Mouse (Mus musculus): Measurements from ENCODE around the gene Gm10283. TPM values are rescaled to one million over a fixed set of nuclear protein-coding genes. Genes with fewer than 3 reads are reported as not detected.
"Not testable (repeated sequence)": the region's sequence is repeated elsewhere in the genome, so short reads cannot be mapped to it uniquely, and the experiment has no call there.

Gene Gm10283
- total RNA-seq (2021) = not detected

GRCm38 (mm10) chr8:60503098-60503497 is at the start of gene Gm10283:
Gene Gm10283, minus strand, starts transcription at chr8:60503198.
- no peak for DNase-seq (ENCODE audit: low spot score in 2 of 2)
- intact Hi-C loops (cut with DNase I) = loop anchor here (10.0 kb wide), 2 partner anchors 362 to 1012 kb away; no protein-coding TSS in a partner anchor

GRCm38 (mm10) chr8:60534945-60535344 is 31.9 kb upstream of the Gm10283 start:
- intact Hi-C loops (cut with DNase I) = no loop called here
- no peak for DNase-seq (ENCODE audit: low spot score in 2 of 2)

GRCm38 (mm10) chr8:60518286-60518685 is 15.3 kb upstream of the Gm10283 start:
- no peak for DNase-seq (ENCODE audit: low spot score in 2 of 2)

GRCm38 (mm10) chr8:60505653-60506521 is 2.9 kb upstream of the Gm10283 start, which contains the start of gene Aadat:
Gene Aadat, plus strand, starts transcription at chr8:60505932.
- DNase-seq (ENCODE audit: low spot score in 2 of 2) = peak; percentile 60 to 61
- intact Hi-C loops (cut with DNase I) = loop anchor here (5.0 to 10.0 kb wide), 4 partner anchors 86 to 1009 kb away; partner anchors contain the start of gene Clcn3

More at GRCm38 (mm10) chr8:60518286-60518685, 15.3 kb upstream of the Gm10283 start:
- intact Hi-C loops (cut with DNase I) = no loop called here

- DNase-seq (ENCODE audit: low spot score in 2 of 2); intact Hi-C loops (cut with DNase I): not testable (repeated sequence)
These were observed 8.0 kb downstream of the Gm10283 start for GRCm38 (mm10) chr8:60495046-60495445.

- intact Hi-C loops (cut with DNase I) = no loop called here
- no peak for DNase-seq (ENCODE audit: low spot score in 2 of 2)
These were observed 8.4 kb downstream of the Gm10283 start for GRCm38 (mm10) chr8:60494606-60495005.

- no peak for DNase-seq (ENCODE audit: low spot score in 2 of 2)
- intact Hi-C loops (cut with DNase I) = no loop called here
These were observed 10.5 kb downstream of the Gm10283 start for GRCm38 (mm10) chr8:60492471-60492870.

GRCm38 (mm10) chr8:60491871-60492270 is 11.1 kb downstream of the Gm10283 start:
- intact Hi-C loops (cut with DNase I) = no loop called here
- no peak for DNase-seq (ENCODE audit: low spot score in 2 of 2)

GRCm38 (mm10) chr8:60490147-60490546 is 12.9 kb downstream of the Gm10283 start:
- intact Hi-C loops (cut with DNase I) = no loop called here
- DNase-seq (ENCODE audit: low spot score in 2 of 2) = no peak

GRCm38 (mm10) chr8:60466686-60467335 is 36.2 kb downstream of the Gm10283 start:
- intact Hi-C loops (cut with DNase I) = loop anchor here (5.0 to 10.0 kb wide), 2 partner anchors 1792 to 1900 kb away; no protein-coding TSS in a partner anchor
- DNase-seq (ENCODE audit: low spot score in 2 of 2) = peak; percentile 62 to 65

- intact Hi-C loops (cut with DNase I) = no loop called here
- DNase-seq (ENCODE audit: low spot score in 2 of 2) = no peak
These were observed 53.7 kb downstream of the Gm10283 start for GRCm38 (mm10) chr8:60449296-60449695.

- intact Hi-C loops (cut with DNase I) = no loop called here
- peak in 1 of 2 experiments; percentile 26 for DNase-seq (ENCODE audit: low spot score in 2 of 2)
These were observed 58.0 kb downstream of the Gm10283 start for GRCm38 (mm10) chr8:60444989-60445388.

- no peak for DNase-seq (ENCODE audit: low spot score in 2 of 2)
- intact Hi-C loops (cut with DNase I) = no loop called here
These were observed 64.4 kb downstream of the Gm10283 start for GRCm38 (mm10) chr8:60438557-60438956.

GRCm38 (mm10) chr8:60436872-60437271 is 66.1 kb downstream of the Gm10283 start:
- intact Hi-C loops (cut with DNase I) = no loop called here
- no peak for DNase-seq (ENCODE audit: low spot score in 2 of 2)

GRCm38 (mm10) chr8:60432649-60433048 is 70.3 kb downstream of the Gm10283 start:
- DNase-seq (ENCODE audit: low spot score in 2 of 2) = no peak
- intact Hi-C loops (cut with DNase I) = no loop called here

- DNase-seq (ENCODE audit: low spot score in 2 of 2) = no peak
- intact Hi-C loops (cut with DNase I) = no loop called here
These were observed 96.6 kb downstream of the Gm10283 start for GRCm38 (mm10) chr8:60406358-60406757.

- intact Hi-C loops (cut with DNase I) = no loop called here
- no peak for DNase-seq (ENCODE audit: low spot score in 2 of 2)
These were observed 97.9 kb downstream of the Gm10283 start for GRCm38 (mm10) chr8:60404994-60405548.

GRCm38 (mm10) chr8:60393675-60394074 is 109.3 kb downstream of the Gm10283 start:
- intact Hi-C loops (cut with DNase I) = no loop called here
- no peak for DNase-seq (ENCODE audit: low spot score in 2 of 2)

GRCm38 (mm10) chr8:60386589-60386988 is 116.4 kb downstream of the Gm10283 start:
- intact Hi-C loops (cut with DNase I) = no loop called here

More at GRCm38 (mm10) chr8:60386589-60386988, 116.4 kb downstream of the Gm10283 start:
- no peak for DNase-seq (ENCODE audit: low spot score in 2 of 2)
